Mouse (Mus musculus): ENCODE measurements around the gene Mitd1.
A peak's percentile ranks its signal among the peaks of the same experiment; 100 is the strongest.

The Mitd1 gene

DNA sequence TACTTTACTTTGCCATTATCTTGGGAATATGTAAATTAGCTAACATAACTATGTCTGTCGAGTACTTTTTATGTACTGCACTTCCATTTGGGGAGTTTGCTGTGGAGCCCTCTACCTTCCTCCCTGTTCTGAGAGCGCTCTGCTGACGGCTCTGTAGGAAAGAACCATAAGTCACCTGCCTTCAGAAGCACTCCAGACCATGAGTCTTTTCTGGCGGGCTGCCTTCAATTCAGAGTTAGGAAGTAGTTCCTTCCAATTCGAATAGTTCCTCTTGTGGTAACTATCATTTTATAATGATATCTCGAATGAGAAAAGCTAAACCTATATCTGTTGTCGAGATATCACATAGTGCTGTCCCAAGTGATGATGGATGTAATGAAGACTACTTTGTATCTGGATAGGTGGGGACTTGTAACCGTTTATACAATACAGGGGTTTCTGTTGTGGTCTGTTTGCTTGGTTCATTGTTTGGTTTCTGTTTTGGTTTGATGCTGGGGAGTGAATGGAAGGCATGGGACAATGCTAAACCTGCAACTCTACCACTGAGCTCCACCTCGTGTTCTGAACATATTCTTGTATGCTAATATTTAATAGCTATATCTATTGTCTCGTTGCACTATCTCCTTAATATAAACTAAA is 22.4 kb downstream of the Mitd1 start:
- no peak for DNase-seq (ENCODE audit: low read depth, low spot score)

DNA sequence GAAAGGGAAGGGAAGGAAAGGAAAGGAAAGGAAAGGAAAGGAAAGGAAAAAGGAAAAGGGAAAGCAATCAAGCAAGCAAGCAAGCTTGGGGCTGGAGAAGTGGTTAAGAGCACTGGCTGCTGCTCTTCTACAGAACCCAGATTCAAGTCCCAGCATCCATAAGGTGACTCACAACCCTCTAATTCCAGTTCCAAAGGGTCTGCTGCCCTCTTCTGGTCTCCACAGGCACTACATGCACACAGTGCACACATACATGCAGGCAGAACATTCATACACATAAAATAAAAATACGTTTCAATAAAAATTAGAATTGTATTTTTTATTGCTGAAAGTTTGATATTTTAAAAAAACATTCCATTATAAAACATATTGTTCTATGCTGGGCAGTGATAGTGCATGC is 23.2 kb downstream of the Mitd1 start:
- DNase-seq (ENCODE audit: low read depth, low spot score), result peak; percentile 63

DNA sequence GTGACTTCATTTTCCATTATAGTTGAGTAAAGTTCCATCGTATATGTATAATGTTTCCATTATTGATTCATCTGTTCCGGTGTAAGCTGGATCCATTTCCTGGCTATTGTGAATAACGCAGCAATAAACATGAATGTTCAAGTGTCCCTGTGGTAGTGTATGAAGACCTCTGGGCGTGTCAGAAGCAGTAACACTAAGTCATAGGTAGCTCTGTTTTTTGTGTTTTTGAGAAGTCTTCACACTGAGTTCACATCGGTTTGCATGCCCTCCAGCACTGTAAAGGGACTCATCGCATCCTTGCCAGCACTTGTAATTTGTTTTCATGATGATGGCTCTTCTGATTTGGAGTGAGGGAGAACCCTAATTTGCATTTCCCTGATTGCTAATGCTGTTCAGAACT is 23.9 kb downstream of the Mitd1 start, which contains the start of gene Tsga10:
Gene Tsga10 (minus strand): TSS at position 144 of the 400 bp plus-strand sequence.
- DNase-seq (ENCODE audit: low read depth, low spot score), result peak; percentile 31

DNA sequence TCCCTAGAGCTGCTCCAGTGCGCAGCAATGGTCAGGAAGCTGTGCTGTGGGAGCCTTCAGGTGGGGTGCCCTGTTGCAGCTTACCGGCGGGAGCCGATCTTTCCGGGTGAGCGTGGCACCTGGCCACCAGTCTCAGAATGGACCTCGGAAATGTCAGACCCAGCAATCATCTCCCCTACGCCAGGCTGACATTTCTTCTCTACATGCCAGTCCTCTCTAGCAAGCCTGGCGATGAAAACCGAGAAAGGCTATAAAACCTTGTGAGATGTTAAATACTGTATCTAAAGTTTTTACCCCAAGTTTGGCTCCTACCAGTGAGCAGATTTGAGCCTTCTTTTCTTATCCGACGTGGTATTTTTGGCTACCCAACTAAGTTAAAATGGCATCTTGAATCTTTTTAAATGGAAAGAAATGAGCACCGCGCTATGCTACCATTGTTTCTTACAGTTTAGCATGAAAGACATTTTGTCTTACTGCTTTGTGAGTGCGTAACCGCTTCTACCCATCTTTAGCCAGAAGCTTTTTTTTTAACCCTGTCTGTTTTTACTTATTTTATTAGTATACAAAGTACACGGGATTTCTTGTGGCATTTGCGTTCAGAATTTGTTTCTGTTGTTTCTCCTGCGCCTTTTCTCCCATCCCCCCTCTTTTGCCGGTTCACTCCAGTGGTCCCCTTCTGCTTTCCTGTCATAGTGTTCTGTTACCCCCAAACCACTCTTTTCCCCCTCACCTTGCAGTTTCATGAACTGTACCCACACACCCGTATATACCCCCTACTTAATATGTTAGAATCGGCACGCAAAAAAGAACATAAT is 24.6 kb downstream of the Mitd1 start:
- DNase-seq (ENCODE audit: low read depth, low spot score), result no peak

DNA sequence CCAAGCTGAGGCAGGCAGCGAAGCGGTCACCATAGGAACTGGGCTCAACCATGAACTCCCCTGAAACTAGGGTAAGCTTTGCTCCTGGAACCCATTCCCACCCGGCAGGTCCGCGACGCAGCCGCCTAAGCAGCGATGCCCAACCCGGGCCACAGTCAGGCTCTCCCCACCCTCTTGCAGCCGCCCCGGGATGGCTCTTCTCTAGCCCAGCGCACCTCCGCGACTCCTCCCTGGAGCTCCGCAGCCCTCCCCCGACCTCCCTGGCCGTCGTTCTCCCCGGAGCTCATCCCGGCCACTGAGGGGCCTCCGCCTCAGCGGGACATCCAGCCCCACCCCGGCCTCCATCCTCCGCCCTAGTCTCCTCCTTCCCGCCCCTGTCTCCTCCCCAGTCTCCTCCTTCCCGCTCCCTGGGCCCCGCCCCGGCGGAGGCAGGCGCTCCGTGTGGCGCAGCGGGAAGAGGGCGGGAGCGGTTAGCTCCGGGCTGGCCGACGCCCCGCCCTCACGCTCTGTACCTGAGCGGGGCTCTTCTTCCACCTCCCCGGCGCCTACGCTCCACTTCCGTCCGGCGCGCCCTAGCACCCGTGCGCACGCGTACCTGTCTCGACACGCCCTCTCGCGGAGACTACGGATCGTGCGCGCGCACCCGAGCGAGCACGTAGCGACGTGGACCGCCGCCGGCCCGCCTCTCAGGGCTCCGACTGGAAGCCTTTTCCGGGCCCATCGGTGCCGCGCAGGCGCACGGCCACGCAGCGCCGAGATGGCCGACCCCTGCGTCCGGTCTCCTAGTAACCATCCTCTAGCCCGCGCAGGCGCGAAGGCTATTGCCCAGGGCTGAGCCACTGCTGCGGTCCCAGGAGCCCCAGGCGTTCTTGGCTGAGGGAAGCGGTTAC is 25.5 kb downstream of the Mitd1 start:
- DNase-seq (ENCODE audit: low read depth, low spot score), result peak; percentile 100

DNA sequence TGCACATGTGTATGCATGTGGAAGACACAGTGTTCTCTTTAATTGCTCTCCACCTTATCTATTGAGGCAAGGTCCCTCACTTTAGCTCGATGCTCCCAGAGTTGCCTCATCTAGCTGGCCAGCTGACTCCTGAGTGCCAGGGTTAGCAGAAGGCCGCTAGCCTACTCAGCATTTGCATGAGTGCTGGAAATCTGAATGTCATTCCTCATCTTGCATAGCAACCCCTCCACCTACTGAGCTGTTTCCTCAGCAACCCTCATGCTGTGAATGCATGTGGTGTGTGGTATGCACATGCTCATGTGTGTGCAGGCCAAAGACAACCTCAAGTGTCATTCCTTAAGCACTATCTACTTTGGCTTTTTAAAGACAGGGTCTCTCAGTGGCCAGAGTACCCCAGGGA is 39.5 kb downstream of the Mitd1 start:
- DNase-seq (ENCODE audit: low read depth, low spot score), result no peak

DNA sequence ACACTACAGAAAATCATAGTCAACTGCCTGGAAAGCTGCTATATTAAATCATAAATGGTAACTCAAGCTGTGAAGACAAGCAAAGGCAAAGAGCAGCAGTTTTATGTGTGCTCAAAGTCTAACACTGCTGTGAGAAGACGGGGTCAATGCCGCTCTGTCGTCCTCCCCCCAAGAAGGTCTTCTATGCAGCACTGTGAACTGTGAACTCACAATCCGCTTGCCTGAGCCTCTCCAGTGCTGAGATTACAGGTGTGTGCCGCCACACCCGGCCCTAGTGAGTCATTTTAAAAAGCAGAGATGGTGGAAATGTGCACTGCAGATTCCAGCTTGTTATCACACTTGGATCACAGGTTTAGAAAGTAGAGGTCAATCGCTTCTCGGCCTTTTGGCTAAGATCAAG is 43.3 kb downstream of the Mitd1 start:
- DNase-seq (ENCODE audit: low read depth, low spot score), result no peak

DNA sequence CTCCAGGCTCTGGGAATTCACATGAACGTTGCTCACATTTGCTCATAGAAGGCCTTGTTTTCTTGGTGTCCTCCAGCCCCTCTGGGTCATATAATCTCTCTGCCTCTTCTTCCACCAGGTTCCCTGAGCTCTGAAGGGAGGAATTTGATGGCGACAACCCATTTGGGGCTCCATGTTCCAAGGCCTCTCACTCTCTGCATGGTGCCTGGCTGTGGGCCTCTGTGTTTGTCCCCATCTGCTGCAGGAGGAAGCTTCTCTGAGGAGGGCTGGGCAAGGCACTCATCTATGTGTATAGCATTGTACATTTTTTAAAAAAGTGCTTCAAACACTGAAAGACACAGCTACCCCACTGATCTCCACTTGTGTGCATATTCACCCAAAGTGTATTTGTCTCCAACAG is 58.5 kb downstream of the Mitd1 start:
- DNase-seq (ENCODE audit: low read depth, low spot score), result no peak
